Mouse (Mus musculus) liver, adult 2 months (tissue): ENCODE data around the gene Sgms1.

Experiments
- CTCF ChIP-seq: fragments of 200-500 bp; IDR thresholded peaks from 2 replicates; pipeline ENCODE4 v1.5.1; 2011; ENCODE audit warnings: low read depth, low read length, control low read depth
- POLR2A ChIP-seq: fragments of 200-500 bp; IDR thresholded peaks from 2 replicates; pipeline ENCODE4 v1.6.1; 2011; ENCODE audit warnings: low read length, control low read depth; ENCODE audit not compliant: insufficient read depth; ENCODE audit errors: extremely low read depth

GRCm38 (mm10) chr19:32337708-32338107 is 51.8 kb downstream of the Sgms1 start:
- TF ChIP-seq POLR2A (no peak), CTCF (no peak)
